Mouse (Mus musculus) heart, postnatal 0 days (tissue): Measurements from ENCODE around the gene Rln1. TPM values are rescaled to one million over a fixed set of nuclear protein-coding genes. Genes with fewer than 3 reads are reported as not detected.

ENCODE experiments used
- ATAC-seq: fragments of 200-750 bp; cut with Nextera tagmentation; 2 replicates; pipeline ENCODE4 v1.8.0; 2017; ENCODE audit warnings: low read depth, moderate number of reproducible peaks, moderate library complexity; ENCODE audit not compliant: insufficient read depth
- DNase-seq: peaks from one replicate; pipeline ENCODE4 v3.0.0-alpha.2; 2016; ENCODE audit warnings: low spot score
- H3K27ac ChIP-seq: fragments of 300-500 bp; sonication (generic); 2 replicates; pipeline ENCODE4 v1.5.1; 2014; ENCODE audit warnings: low read depth, mild to moderate bottlenecking
- H3K27me3 ChIP-seq: fragments of 300-500 bp; sonication (generic); 2 replicates; pipeline ENCODE4 v1.6.1; 2014; ENCODE audit warnings: low read length, mixed read lengths; ENCODE audit not compliant: control insufficient read depth, insufficient read depth
- H3K36me3 ChIP-seq: fragments of 300-500 bp; sonication (generic); replicated peaks from 2 replicates; pipeline ENCODE4 v1.6.1; 2014; ENCODE audit warnings: low read length, mixed read lengths; ENCODE audit not compliant: control insufficient read depth, insufficient read depth
- H3K4me1 ChIP-seq: fragments of 300-500 bp; sonication (generic); 2 replicates; pipeline ENCODE4 v1.6.1; 2014; ENCODE audit warnings: antibody characterized with exemption; ENCODE audit not compliant: control insufficient read depth, insufficient read depth
- H3K4me2 ChIP-seq: fragments of 300-500 bp; sonication (generic); 2 replicates; pipeline ENCODE4 v1.6.1; 2014; ENCODE audit warnings: low read depth, mild to moderate bottlenecking, low read length, moderate library complexity
- H3K4me3 ChIP-seq: fragments of 300-500 bp; sonication (generic); 2 replicates; pipeline ENCODE4 v1.5.1; 2014; ENCODE audit warnings: low read depth, low read length
- H3K9ac ChIP-seq: fragments of 300-500 bp; sonication (generic); replicated peaks from 2 replicates; pipeline ENCODE4 v1.6.1; 2014; ENCODE audit warnings: low read depth, low read length, mixed read lengths
- H3K9me3 ChIP-seq: fragments of 300-500 bp; sonication (generic); replicated peaks from 2 replicates; pipeline ENCODE4 v1.6.1; 2016; ENCODE audit warnings: low read length; ENCODE audit not compliant: control insufficient read depth
- CTCF ChIP-seq: IDR thresholded peaks from 2 replicates; pipeline ENCODE4 v1.5.1; 2016; ENCODE audit warnings: antibody characterized with exemption, control low read depth, low read depth
- EP300 ChIP-seq: IDR thresholded peaks from 2 replicates; pipeline ENCODE4 v1.6.1; 2016; ENCODE audit warnings: antibody characterized with exemption, low read depth
- WGBS: fragments of 180-500 bp; shearing (Covaris S2); extraction: QIAGEN DNeasy Blood & Tissue Kit; methylation state at CpG from one replicate; pipeline ENCODE4 v1.1.7; 2014; 5-methylcytosine and 5-hydroxymethylcytosine counted together
- polyA plus RNA-seq: library from polyadenylated mRNA; unstranded; fragments of >200 nt; fragmentation: Nextera tagmentation; extraction: Ambion mirVana; gene quantifications from 2 replicates; pipeline ENCODE4 v1.2.1, GENCODE M21; 2015
- total RNA-seq: library from RNA; depleted of rRNA; stranded (reverse); fragments of >200 nt; gene quantifications from 2 replicates; pipeline ENCODE4 v1.2.3, GENCODE M21; 2014; ENCODE audit warnings: low replicate concordance

Gene Rln1
- total and polyA plus RNA-seq, 2 experiments from 2014 or later = 0.31 TPM; not detected in 1

- TF ChIP-seq CTCF = no peak
- no peak for TF ChIP-seq EP300
- H3K9ac ChIP-seq = no peak overlapping the region
- no peak overlapping the region for H3K27ac ChIP-seq
- no peaks in the 10 kb centered on the region for H3K4me1 ChIP-seq
- peaks cover 46% of the 10 kb centered on the region for H3K36me3 ChIP-seq
- no peaks in the 10 kb centered on the region for H3K9me3 ChIP-seq
- DNase-seq = no peak
- no peak for ATAC-seq
- no peaks in the 10 kb centered on the region for H3K27me3 ChIP-seq
- H3K4me3 ChIP-seq = no peak overlapping the region
- no peak overlapping the region for H3K4me2 ChIP-seq
Measured at GRCm38 (mm10) chr19:29308832-29309231, 25.6 kb downstream of the Rln1 start.

- H3K27me3 ChIP-seq = no peaks in the 10 kb centered on the region
- no peak overlapping the region for H3K27ac ChIP-seq
- WGBS = 74% methylated on average over 2 of the region's 2 CpGs
- DNase-seq (no peak), ATAC-seq (no peak)
- H3K9ac ChIP-seq = no peak overlapping the region
- peaks cover 63% of the 10 kb centered on the region for H3K36me3 ChIP-seq
- no peaks in the 10 kb centered on the region for H3K4me1 ChIP-seq
- TF ChIP-seq CTCF (no peak), EP300 (no peak)
- H3K4me2 ChIP-seq = no peak overlapping the region
- no peaks in the 10 kb centered on the region for H3K9me3 ChIP-seq
- no peak overlapping the region for H3K4me3 ChIP-seq
Measured at GRCm38 (mm10) chr19:29302119-29302518, 32.4 kb downstream of the Rln1 start.

DNA sequence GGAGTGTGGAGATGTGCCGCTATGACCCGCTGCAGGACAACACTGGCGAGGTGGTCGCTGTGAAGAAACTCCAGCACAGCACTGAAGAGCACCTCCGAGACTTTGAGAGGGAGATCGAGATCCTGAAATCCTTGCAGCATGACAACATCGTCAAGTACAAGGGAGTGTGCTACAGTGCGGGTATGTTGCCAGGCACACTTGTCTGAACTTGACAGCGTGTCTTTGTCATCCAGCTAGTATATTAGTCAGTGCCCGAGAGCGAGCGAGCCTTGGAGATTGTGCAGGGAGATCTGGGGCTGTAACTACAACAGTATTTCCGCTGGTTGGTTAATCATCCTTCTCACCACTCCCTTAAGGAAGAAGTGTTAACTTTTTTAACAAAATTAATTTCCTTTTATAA, 33.6 kb downstream of the Rln1 start:
- no peak for ATAC-seq
- Histone ChIP-seq H3K4me1 (no peaks in the 10 kb centered on the region), H3K36me3 (peaks cover 69% of the 10 kb centered on the region), H3K9me3 (no peaks in the 10 kb centered on the region), H3K4me3 (no peak overlapping the region), H3K27me3 (no peaks in the 10 kb centered on the region), H3K4me2 (no peak overlapping the region), H3K9ac (no peak overlapping the region), H3K27ac (no peak overlapping the region)
- no peak for DNase-seq
- WGBS = 87% methylated on average over 13 of the region's 13 CpGs
- no peak for TF ChIP-seq CTCF
- TF ChIP-seq EP300 = no peak

GRCm38 (mm10) chr19:29297366-29297765, 37.1 kb downstream of the Rln1 start:
- ATAC-seq (no peak), DNase-seq (no peak)
- Histone ChIP-seq H3K4me3 (no peak overlapping the region), H3K27ac (no peak overlapping the region), H3K4me1 (no peaks in the 10 kb centered on the region), H3K36me3 (peaks cover 67% of the 10 kb centered on the region), H3K27me3 (no peaks in the 10 kb centered on the region), H3K9me3 (no peaks in the 10 kb centered on the region), H3K9ac (no peak overlapping the region), H3K4me2 (no peak overlapping the region)
- WGBS = 97% methylated on average over 1 of the region's 1 CpGs
- TF ChIP-seq EP300 (no peak), CTCF (no peak)

- H3K9me3 ChIP-seq = no peaks in the 10 kb centered on the region
- no peak for ATAC-seq
- no peak for DNase-seq
- H3K4me3 ChIP-seq = no peak overlapping the region
- no peak overlapping the region for H3K27ac ChIP-seq
- no peaks in the 10 kb centered on the region for H3K27me3 ChIP-seq
- H3K36me3 ChIP-seq = peaks cover 71% of the 10 kb centered on the region
- no peak overlapping the region for H3K9ac ChIP-seq
- no peak for TF ChIP-seq CTCF
- TF ChIP-seq EP300 = no peak
- H3K4me1 ChIP-seq = no peaks in the 10 kb centered on the region
- no peak overlapping the region for H3K4me2 ChIP-seq
Measured at GRCm38 (mm10) chr19:29296166-29296565, 38.3 kb downstream of the Rln1 start.

DNA sequence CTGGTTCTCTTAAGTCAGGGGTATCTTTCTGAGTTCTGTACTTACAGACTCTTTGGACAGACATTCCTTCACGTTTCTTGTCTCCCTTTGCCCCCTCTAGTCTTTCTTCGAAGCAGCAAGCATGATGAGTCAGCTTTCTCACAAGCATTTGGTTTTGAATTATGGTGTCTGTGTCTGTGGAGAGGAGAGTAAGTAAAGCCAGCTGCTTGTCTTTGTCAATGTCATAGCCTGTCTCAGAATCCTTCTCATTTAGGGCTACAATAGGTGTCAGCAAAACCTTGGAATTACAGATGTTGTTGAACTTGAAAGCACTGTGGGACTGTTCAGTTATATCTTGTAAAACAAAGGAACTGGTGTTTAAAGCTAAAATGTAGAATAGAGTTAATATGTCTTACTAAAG, 39.7 kb downstream of the Rln1 start:
- Histone ChIP-seq H3K4me1 (no peaks in the 10 kb centered on the region), H3K36me3 (peaks cover 57% of the 10 kb centered on the region), H3K4me3 (no peak overlapping the region), H3K9me3 (no peaks in the 10 kb centered on the region), H3K9ac (no peak overlapping the region), H3K27ac (no peak overlapping the region), H3K4me2 (no peak overlapping the region), H3K27me3 (no peaks in the 10 kb centered on the region)
- DNase-seq (no peak), ATAC-seq (no peak)
- TF ChIP-seq EP300 (no peak), CTCF (no peak)
- WGBS = 55% methylated on average over 2 of the region's 2 CpGs
